Mouse (Mus musculus) lung, embryonic 15.5 days (tissue): Measurements from ENCODE around the gene Dnah12. TPM values are rescaled to one million over a fixed set of nuclear protein-coding genes. Genes with fewer than 3 reads are reported as not detected.

Experiments used
- ATAC-seq: fragments of 200-750 bp; cut with Nextera tagmentation; 2 replicates; pipeline ENCODE4 v1.8.0; 2017; ENCODE audit warnings: moderate number of reproducible peaks, borderline replicate concordance; ENCODE audit not compliant: low FRiP score, low TSS enrichment; ENCODE audit errors: extremely low read depth
- H3K27ac ChIP-seq: fragments of 300-500 bp; sonication (generic); 2 replicates; pipeline ENCODE4 v1.5.1; 2015; ENCODE audit warnings: moderate library complexity, mild to moderate bottlenecking, inconsistent platforms
- H3K27me3 ChIP-seq: fragments of 300-500 bp; sonication (generic); 2 replicates; pipeline ENCODE4 v1.6.1; 2015; ENCODE audit warnings: inconsistent platforms
- H3K36me3 ChIP-seq: fragments of 300-500 bp; sonication (generic); 2 replicates; pipeline ENCODE4 v1.6.1; 2015; ENCODE audit warnings: inconsistent platforms
- H3K4me1 ChIP-seq: fragments of 300-500 bp; sonication (generic); 2 replicates; pipeline ENCODE4 v1.6.1; 2015; ENCODE audit warnings: inconsistent platforms
- H3K4me2 ChIP-seq: fragments of 300-500 bp; sonication (generic); 2 replicates; pipeline ENCODE4 v1.6.1; 2015; ENCODE audit warnings: inconsistent platforms, mild to moderate bottlenecking, moderate library complexity
- H3K4me3 ChIP-seq: fragments of 300-500 bp; sonication (generic); 2 replicates; pipeline ENCODE4 v1.5.1; 2015; ENCODE audit warnings: mild to moderate bottlenecking, inconsistent platforms
- H3K9ac ChIP-seq: fragments of 300-500 bp; sonication (generic); 2 replicates; pipeline ENCODE4 v1.6.1; 2015; ENCODE audit warnings: inconsistent platforms
- H3K9me3 ChIP-seq: fragments of 300-500 bp; sonication (generic); 2 replicates; pipeline ENCODE4 v1.6.1; 2016; ENCODE audit warnings: inconsistent platforms
- WGBS: fragments of 180-500 bp; shearing (Covaris S2); methylation state at CpG from one replicate; pipeline ENCODE4 v1.1.7; 2015; 5-methylcytosine and 5-hydroxymethylcytosine counted together
- polyA plus RNA-seq: library from polyadenylated mRNA; unstranded; fragments of >200 nt; fragmentation: Nextera tagmentation; extraction: Ambion mirVana; gene quantifications from 2 replicates; pipeline ENCODE4 v1.2.1, GENCODE M21; 2015

The Dnah12 gene
- polyA plus RNA-seq, 1 experiment from 2014 or later: 0.52 TPM

- no peak overlapping the region for H3K27ac ChIP-seq
- H3K9me3 ChIP-seq: 0 out of 2 replicates have a peak, but pooled peaks cover 6% of the 10 kb centered on the region
- no peaks in the 10 kb centered on the region for H3K4me1 ChIP-seq
- ATAC-seq: no peak
- no peaks in the 10 kb centered on the region for H3K36me3 ChIP-seq
- WGBS: 59% methylated on average over 8 of the region's 8 CpGs
- no peak overlapping the region for H3K4me2 ChIP-seq
- H3K9ac ChIP-seq: no peak overlapping the region
- no peaks in the 10 kb centered on the region for H3K27me3 ChIP-seq
- no peak overlapping the region for H3K4me3 ChIP-seq
Observed at GRCm38 (mm10) chr14:26758566-26758965, 65.5 kb downstream of the Dnah12 start.

GRCm38 (mm10) chr14:26764827-26765226 is 71.8 kb downstream of the Dnah12 start:
- H3K27me3 ChIP-seq: no peaks in the 10 kb centered on the region
- no peaks in the 10 kb centered on the region for H3K4me1 ChIP-seq
- no peak for ATAC-seq
- no peak overlapping the region for H3K9ac ChIP-seq
- H3K4me2 ChIP-seq: no peak overlapping the region
- H3K36me3 ChIP-seq: no peaks in the 10 kb centered on the region
- WGBS: 58% methylated on average over 6 of the region's 6 CpGs
- H3K27ac ChIP-seq: no peak overlapping the region
- peaks cover 9% of the 10 kb centered on the region; the same call in 1 of the 2 replicates for H3K9me3 ChIP-seq
- H3K4me3 ChIP-seq: no peak overlapping the region

GRCm38 (mm10) chr14:26768195-26768594 is 75.1 kb downstream of the Dnah12 start:
- Histone ChIP-seq H3K9ac (no peak overlapping the region), H3K4me1 (no peaks in the 10 kb centered on the region), H3K27me3 (no peaks in the 10 kb centered on the region), H3K4me3 (no peak overlapping the region), H3K36me3 (no peaks in the 10 kb centered on the region), H3K9me3 (peaks cover 6% of the 10 kb centered on the region; the same call in 1 of the 2 replicates), H3K27ac (no peak overlapping the region), H3K4me2 (no peak overlapping the region)
- no peak for ATAC-seq
- 65% methylated on average over 4 of the region's 4 CpGs for WGBS

- H3K4me2 ChIP-seq: no peak overlapping the region
Observed at GRCm38 (mm10) chr14:26773536-26773935, 80.5 kb downstream of the Dnah12 start.

GRCm38 (mm10) chr14:26783731-26784130 is 90.7 kb downstream of the Dnah12 start:
- no peak overlapping the region for H3K4me2 ChIP-seq
- WGBS: 37% methylated on average over 4 of the region's 4 CpGs
- H3K9ac ChIP-seq: no peak overlapping the region
- no peaks in the 10 kb centered on the region for H3K9me3 ChIP-seq
- no peaks in the 10 kb centered on the region for H3K4me1 ChIP-seq
- ATAC-seq: no peak
- H3K27ac ChIP-seq: no peak overlapping the region
- no peaks in the 10 kb centered on the region for H3K27me3 ChIP-seq
- H3K4me3 ChIP-seq: no peak overlapping the region
- H3K36me3 ChIP-seq: no peaks in the 10 kb centered on the region

More at GRCm38 (mm10) chr14:26773536-26773935, 80.5 kb downstream of the Dnah12 start:
- 68% methylated on average over 4 of the region's 4 CpGs for WGBS
- Histone ChIP-seq H3K36me3 (no peaks in the 10 kb centered on the region), H3K4me3 (no peak overlapping the region), H3K9me3 (no peaks in the 10 kb centered on the region), H3K9ac (no peak overlapping the region), H3K27ac (no peak overlapping the region), H3K27me3 (no peaks in the 10 kb centered on the region), H3K4me1 (no peaks in the 10 kb centered on the region)
- ATAC-seq: no peak

GRCm38 (mm10) chr14:26785695-26786094 is 92.6 kb downstream of the Dnah12 start:
- ATAC-seq: no peak
- no peaks in the 10 kb centered on the region for H3K9me3 ChIP-seq
- H3K27ac ChIP-seq: no peak overlapping the region
- no peak overlapping the region for H3K4me2 ChIP-seq
- no peak overlapping the region for H3K4me3 ChIP-seq
- no peak overlapping the region for H3K9ac ChIP-seq
- 46% methylated on average over 4 of the region's 4 CpGs for WGBS
- no peaks in the 10 kb centered on the region for H3K36me3 ChIP-seq
- no peaks in the 10 kb centered on the region for H3K4me1 ChIP-seq
- no peaks in the 10 kb centered on the region for H3K27me3 ChIP-seq

GRCm38 (mm10) chr14:26794431-26794830 is 101.4 kb downstream of the Dnah12 start:
- ATAC-seq: no peak
- Histone ChIP-seq H3K27me3 (no peaks in the 10 kb centered on the region), H3K9me3 (no peaks in the 10 kb centered on the region), H3K4me3 (no peak overlapping the region), H3K36me3 (no peaks in the 10 kb centered on the region), H3K4me2 (no peak overlapping the region), H3K27ac (no peak overlapping the region), H3K4me1 (no peaks in the 10 kb centered on the region), H3K9ac (no peak overlapping the region)
- 77% methylated on average over 2 of the region's 2 CpGs for WGBS

GRCm38 (mm10) chr14:26798330-26798729 is 105.3 kb downstream of the Dnah12 start:
- WGBS: 68% methylated on average over 3 of the region's 3 CpGs
- H3K9me3 ChIP-seq: no peaks in the 10 kb centered on the region
- H3K4me1 ChIP-seq: no peaks in the 10 kb centered on the region
- no peak for ATAC-seq
- no peak overlapping the region for H3K4me2 ChIP-seq
- no peaks in the 10 kb centered on the region for H3K27me3 ChIP-seq
- no peaks in the 10 kb centered on the region for H3K36me3 ChIP-seq
- H3K27ac ChIP-seq: no peak overlapping the region
- H3K9ac ChIP-seq: no peak overlapping the region
- no peak overlapping the region for H3K4me3 ChIP-seq

- Histone ChIP-seq H3K27me3 (no peaks in the 10 kb centered on the region), H3K4me1 (no peaks in the 10 kb centered on the region), H3K9me3 (no peaks in the 10 kb centered on the region), H3K4me2 (no peak overlapping the region), H3K9ac (no peak overlapping the region), H3K4me3 (no peak overlapping the region), H3K27ac (no peak overlapping the region), H3K36me3 (no peaks in the 10 kb centered on the region)
- 68% methylated on average over 3 of the region's 3 CpGs for WGBS
- no peak for ATAC-seq
Observed at GRCm38 (mm10) chr14:26799286-26799685, 106.2 kb downstream of the Dnah12 start.

- Histone ChIP-seq H3K4me3 (no peak overlapping the region), H3K27ac (no peak overlapping the region), H3K9me3 (no peaks in the 10 kb centered on the region), H3K4me2 (no peak overlapping the region), H3K36me3 (no peaks in the 10 kb centered on the region), H3K9ac (no peak overlapping the region), H3K4me1 (no peaks in the 10 kb centered on the region), H3K27me3 (no peaks in the 10 kb centered on the region)
- no peak for ATAC-seq
- 67% methylated on average over 7 of the region's 7 CpGs for WGBS
Observed at GRCm38 (mm10) chr14:26805500-26805899, 112.4 kb downstream of the Dnah12 start.

- no peak for ATAC-seq
- H3K27ac ChIP-seq: no peak overlapping the region
Observed at GRCm38 (mm10) chr14:26812734-26813133, 119.7 kb downstream of the Dnah12 start.

GRCm38 (mm10) chr14:26813871-26814270 is 120.8 kb downstream of the Dnah12 start:
- 89% methylated on average over 2 of the region's 2 CpGs for WGBS
- no peak for ATAC-seq
- no peaks in the 10 kb centered on the region for H3K27me3 ChIP-seq
- no peak overlapping the region for H3K4me2 ChIP-seq
- no peaks in the 10 kb centered on the region for H3K4me1 ChIP-seq
- no peak overlapping the region for H3K9ac ChIP-seq
- no peaks in the 10 kb centered on the region for H3K9me3 ChIP-seq
- H3K27ac ChIP-seq: no peak overlapping the region
- H3K36me3 ChIP-seq: no peaks in the 10 kb centered on the region
- H3K4me3 ChIP-seq: no peak overlapping the region

More at GRCm38 (mm10) chr14:26812734-26813133, 119.7 kb downstream of the Dnah12 start:
- H3K9ac ChIP-seq: no peak overlapping the region
- no peaks in the 10 kb centered on the region for H3K27me3 ChIP-seq
- 76% methylated on average over 11 of the region's 11 CpGs for WGBS
- H3K4me1 ChIP-seq: no peaks in the 10 kb centered on the region
- H3K36me3 ChIP-seq: no peaks in the 10 kb centered on the region
- H3K4me2 ChIP-seq: no peak overlapping the region
- H3K4me3 ChIP-seq: no peak overlapping the region
- no peaks in the 10 kb centered on the region for H3K9me3 ChIP-seq

- Histone ChIP-seq H3K4me1 (no peaks in the 10 kb centered on the region), H3K9ac (no peak overlapping the region), H3K36me3 (no peaks in the 10 kb centered on the region), H3K4me3 (no peak overlapping the region), H3K4me2 (no peak overlapping the region), H3K9me3 (no peaks in the 10 kb centered on the region), H3K27ac (no peak overlapping the region), H3K27me3 (no peaks in the 10 kb centered on the region)
- ATAC-seq: no peak
- WGBS: 51% methylated on average over 3 of the region's 3 CpGs
Observed at GRCm38 (mm10) chr14:26814908-26815307, 121.8 kb downstream of the Dnah12 start.
